Mouse (Mus musculus) midbrain, embryonic 13.5 days (tissue): ENCODE results near the gene Ranbp10. TPM values are rescaled to one million over a fixed set of nuclear protein-coding genes. Genes with fewer than 3 reads are reported as not detected.

Experiments
- ATAC-seq: fragments of 200-750 bp; cut with Nextera tagmentation; 2 replicates; pipeline ENCODE4 v1.8.0; 2017; ENCODE audit warnings: mild to moderate bottlenecking, moderate TSS enrichment, moderate library complexity
- H3K27ac ChIP-seq: fragments of 300-500 bp; sonication (generic); 2 replicates; pipeline ENCODE4 v1.5.1; 2015; ENCODE audit warnings: inconsistent platforms, mild to moderate bottlenecking, moderate library complexity
- H3K27me3 ChIP-seq: fragments of 300-500 bp; sonication (generic); 2 replicates; pipeline ENCODE4 v1.6.1; 2015; ENCODE audit warnings: mild to moderate bottlenecking, inconsistent platforms
- H3K36me3 ChIP-seq: fragments of 300-500 bp; sonication (generic); 2 replicates; pipeline ENCODE4 v1.6.1; 2015; ENCODE audit warnings: mild to moderate bottlenecking, inconsistent platforms
- H3K4me1 ChIP-seq: fragments of 300-500 bp; sonication (generic); replicated peaks from 2 replicates; pipeline ENCODE4 v1.6.1; 2015; ENCODE audit warnings: inconsistent platforms
- H3K4me2 ChIP-seq: fragments of 300-500 bp; sonication (generic); replicated peaks from 2 replicates; pipeline ENCODE4 v1.6.1; 2015; ENCODE audit warnings: moderate library complexity, mild to moderate bottlenecking, inconsistent platforms
- H3K4me3 ChIP-seq: fragments of 300-500 bp; sonication (generic); replicated peaks from 2 replicates; pipeline ENCODE4 v1.5.1; 2015; ENCODE audit warnings: mild to moderate bottlenecking, inconsistent platforms
- H3K9ac ChIP-seq: fragments of 300-500 bp; sonication (generic); replicated peaks from 2 replicates; pipeline ENCODE4 v1.6.1; 2015; ENCODE audit warnings: mild to moderate bottlenecking, inconsistent platforms
- H3K9me3 ChIP-seq: fragments of 300-500 bp; sonication (generic); 2 replicates; pipeline ENCODE4 v1.6.1; 2016; ENCODE audit warnings: mild to moderate bottlenecking, inconsistent platforms
- WGBS: fragments of 180-500 bp; shearing (Covaris S2); methylation state at CpG from one replicate; pipeline ENCODE4 v1.1.7; 2015; 5-methylcytosine and 5-hydroxymethylcytosine counted together
- polyA plus RNA-seq: library from polyadenylated mRNA; unstranded; fragments of >200 nt; fragmentation: Nextera tagmentation; extraction: Ambion mirVana; gene quantifications from 2 replicates; pipeline ENCODE4 v1.2.1, GENCODE M21; 2015

Ranbp10 gene
- polyA plus RNA-seq, 1 experiment from 2014 or later, result 15.9 TPM

DNA sequence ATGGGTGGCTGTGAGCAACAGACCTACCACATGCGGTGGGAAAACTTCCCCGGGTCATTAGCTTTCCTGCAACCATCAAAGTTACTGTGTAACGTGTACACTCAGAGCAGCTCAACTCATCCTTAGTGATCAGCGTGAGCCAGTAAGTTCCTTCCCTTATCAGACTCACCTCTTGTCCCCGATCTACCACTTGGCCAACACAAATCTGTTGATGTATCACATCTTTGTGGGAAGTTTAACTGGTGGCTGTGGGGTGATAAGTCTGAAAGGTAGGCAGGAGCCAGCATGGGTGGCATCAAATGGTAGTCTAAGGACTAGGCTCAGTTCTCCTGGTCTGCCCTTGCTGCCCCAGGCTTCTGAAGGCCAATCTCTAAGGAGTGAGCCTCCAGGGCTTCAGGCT, 95.0 kb downstream of the Ranbp10 start:
- no peaks in the 10 kb centered on the region for H3K9me3 ChIP-seq
- no peak overlapping the region for H3K27ac ChIP-seq
- H3K4me3 ChIP-seq, result no peak overlapping the region
- H3K4me2 ChIP-seq, result no peak overlapping the region
- H3K4me1 ChIP-seq, result no peaks in the 10 kb centered on the region
- ATAC-seq, result no peak
- WGBS, result 96% methylated on average over 5 of the region's 5 CpGs
- H3K27me3 ChIP-seq, result no peaks in the 10 kb centered on the region
- no peak overlapping the region for H3K9ac ChIP-seq
- H3K36me3 ChIP-seq, result peaks cover 18% of the 10 kb centered on the region

DNA sequence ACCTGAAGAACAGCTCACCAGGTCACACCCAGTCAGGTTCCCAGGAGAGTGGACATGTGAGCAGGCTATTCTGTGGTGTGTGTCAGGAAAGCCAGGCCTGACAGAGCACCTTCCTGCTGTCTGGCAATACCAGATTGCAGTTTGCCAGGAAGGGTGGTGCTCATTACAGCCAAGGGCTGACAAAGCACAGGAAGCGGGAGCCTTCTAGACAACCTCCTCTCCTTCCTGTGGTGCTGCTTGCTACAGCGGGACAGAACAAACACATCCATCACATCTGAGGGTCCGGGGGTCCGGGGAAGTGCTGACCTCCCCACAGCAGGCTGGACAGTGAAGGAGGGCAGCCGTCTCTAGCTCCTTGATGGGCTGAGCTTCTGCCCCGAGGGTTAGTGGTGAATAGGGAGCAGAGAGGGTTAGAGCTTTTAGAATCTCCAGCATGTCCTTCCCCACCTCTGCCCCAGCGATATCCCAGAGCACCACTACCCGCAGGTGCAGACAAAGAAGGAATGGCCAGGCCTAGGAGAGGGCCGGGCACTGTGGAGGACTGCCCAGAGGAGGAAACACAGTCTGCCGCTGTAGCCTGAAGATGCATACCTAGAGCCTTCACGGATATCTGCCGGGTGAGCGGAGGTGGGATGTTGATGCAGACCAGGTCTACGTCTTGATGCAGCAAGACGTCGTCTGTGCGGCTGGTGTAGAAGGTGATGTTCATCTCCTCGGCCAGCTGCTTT, 99.6 kb downstream of the Ranbp10 start:
- WGBS, result 93% methylated on average over 18 of the region's 18 CpGs
- no peak overlapping the region for H3K9ac ChIP-seq
- H3K36me3 ChIP-seq, result peaks cover 48% of the 10 kb centered on the region
- no peak overlapping the region for H3K4me2 ChIP-seq
- H3K4me1 ChIP-seq, result no peaks in the 10 kb centered on the region
- ATAC-seq, result no peak
- H3K27ac ChIP-seq, result no peak overlapping the region
- no peaks in the 10 kb centered on the region for H3K27me3 ChIP-seq
- no peaks in the 10 kb centered on the region for H3K9me3 ChIP-seq
- no peak overlapping the region for H3K4me3 ChIP-seq

DNA sequence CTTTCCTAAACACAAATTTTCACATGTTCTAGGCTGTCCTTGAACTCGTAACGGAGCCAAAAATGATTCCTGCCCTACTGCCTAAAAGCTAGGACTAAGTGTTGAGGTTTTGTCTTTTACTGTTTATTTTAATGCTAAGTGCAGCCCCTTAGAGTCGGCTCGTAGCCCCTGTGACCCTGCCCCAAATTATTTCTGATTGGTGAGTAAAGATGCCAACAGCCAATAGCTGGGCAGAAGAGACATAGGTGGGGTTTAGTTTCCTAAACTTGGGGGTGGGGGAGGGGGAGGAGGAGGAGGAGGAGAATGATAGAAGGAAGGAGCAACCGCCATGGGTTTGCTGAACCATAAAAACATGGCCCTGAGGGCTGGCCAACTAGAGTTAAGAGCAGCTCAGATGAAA, 101.4 kb downstream of the Ranbp10 start:
- H3K9ac ChIP-seq, result no peak overlapping the region
- H3K4me1 ChIP-seq, result no peaks in the 10 kb centered on the region
- peaks cover 57% of the 10 kb centered on the region for H3K36me3 ChIP-seq
- ATAC-seq, result no peak
- no peak overlapping the region for H3K4me2 ChIP-seq
- 89% methylated on average over 5 of the region's 5 CpGs for WGBS
- no peaks in the 10 kb centered on the region for H3K9me3 ChIP-seq
- H3K4me3 ChIP-seq, result no peak overlapping the region
- H3K27ac ChIP-seq, result no peak overlapping the region
- H3K27me3 ChIP-seq, result no peaks in the 10 kb centered on the region

DNA sequence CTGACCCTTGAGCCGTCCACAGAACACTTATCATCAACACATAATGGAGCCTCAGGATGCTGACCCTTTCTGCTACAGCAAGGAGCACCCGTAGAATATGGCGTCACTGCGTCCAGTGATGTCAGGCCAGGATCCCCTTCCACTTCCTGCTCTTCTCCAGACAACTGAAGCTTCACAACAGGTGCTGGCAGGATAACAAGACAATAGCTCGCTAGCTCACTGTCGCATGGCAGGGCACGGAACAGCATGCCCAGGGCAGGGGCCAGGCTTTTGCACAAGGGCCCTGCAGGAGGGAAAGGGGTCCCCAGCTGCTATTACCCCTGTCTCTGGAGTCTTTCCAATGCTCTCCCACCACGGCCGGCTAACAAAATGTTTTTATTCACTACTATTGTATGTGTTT, 104.3 kb downstream of the Ranbp10 start:
- H3K4me2 ChIP-seq, result no peak overlapping the region
- H3K4me1 ChIP-seq, result no peaks in the 10 kb centered on the region
- no peaks in the 10 kb centered on the region for H3K27me3 ChIP-seq
- WGBS, result 88% methylated on average over 9 of the region's 9 CpGs
- ATAC-seq, result no peak
- no peak overlapping the region; the same call in 1 of the 2 replicates for H3K27ac ChIP-seq
- H3K9me3 ChIP-seq, result no peaks in the 10 kb centered on the region
- H3K36me3 ChIP-seq, result peaks cover 58% of the 10 kb centered on the region
- H3K9ac ChIP-seq, result no peak overlapping the region
- no peak overlapping the region for H3K4me3 ChIP-seq

DNA sequence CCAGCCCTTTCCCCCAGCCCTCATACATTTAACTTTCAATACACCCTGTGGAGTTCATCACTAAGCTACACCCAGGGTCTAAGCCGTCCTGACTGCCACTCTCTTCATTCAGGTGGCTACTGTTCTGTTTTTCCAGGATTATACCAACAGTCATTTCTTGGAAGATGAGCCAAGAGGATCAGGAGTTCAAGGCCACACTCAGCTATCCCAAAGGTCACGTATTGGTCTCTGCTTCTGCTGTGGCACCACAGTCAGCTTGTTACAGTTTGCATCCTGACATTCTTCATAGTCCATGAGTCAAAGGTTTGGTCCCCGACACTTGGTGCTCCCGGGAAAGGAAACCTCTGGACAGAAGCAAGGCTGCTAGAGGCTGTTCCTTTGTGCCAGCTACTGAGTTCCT, 107.5 kb downstream of the Ranbp10 start:
- ATAC-seq, result no peak
- no peak overlapping the region for H3K27ac ChIP-seq
- H3K9ac ChIP-seq, result no peak overlapping the region
- WGBS, result 87% methylated on average over 4 of the region's 4 CpGs
- H3K27me3 ChIP-seq, result no peaks in the 10 kb centered on the region
- no peaks in the 10 kb centered on the region for H3K4me1 ChIP-seq
- H3K9me3 ChIP-seq, result no peaks in the 10 kb centered on the region
- H3K4me3 ChIP-seq, result no peak overlapping the region
- peaks cover 61% of the 10 kb centered on the region for H3K36me3 ChIP-seq
- no peak overlapping the region for H3K4me2 ChIP-seq

Other genes with a start within 250 kb of the Ranbp10 start
- gene Ripor1, start 222.1 kb downstream of the Ranbp10 start, polyA plus RNA-seq, result 22.6 and 25.9 TPM in 2 replicates
- 135 and 136 TPM in 2 replicates for gene Ctcf, start 190.8 kb downstream of the Ranbp10 start, polyA plus RNA-seq
- gene Agrp, start 190.0 kb downstream of the Ranbp10 start, polyA plus RNA-seq, result 0.80 and 1.1 TPM in 2 replicates
- gene Carmil2, start 141.1 kb downstream of the Ranbp10 start, polyA plus RNA-seq, result 11.0 and 12.5 TPM in 2 replicates
- gene Acd, start 126.2 kb downstream of the Ranbp10 start, polyA plus RNA-seq, result 94.7 and 101 TPM in 2 replicates
- 42.5 and 43.6 TPM in 2 replicates for gene Pard6a, start 126.2 kb downstream of the Ranbp10 start, polyA plus RNA-seq
- gene 4933405L10Rik, start 119.7 kb downstream of the Ranbp10 start, polyA plus RNA-seq, result 0.13 and 0.31 TPM in 2 replicates
- gene Enkd1, start 119.1 kb downstream of the Ranbp10 start, polyA plus RNA-seq, result 14.4 and 15.9 TPM in 2 replicates
- gene Gfod2, start 68.7 kb downstream of the Ranbp10 start, polyA plus RNA-seq, result 90.0 and 92.7 TPM in 2 replicates
- gene Tsnaxip1, start 381 bp upstream of the Ranbp10 start, polyA plus RNA-seq, result 0.36 and 0.58 TPM in 2 replicates
- gene Cenpt, start 25.9 kb upstream of the Ranbp10 start, polyA plus RNA-seq, result 60.9 and 64.9 TPM in 2 replicates
- gene Thap11, start 27.8 kb upstream of the Ranbp10 start, polyA plus RNA-seq, result 58.9 and 62.2 TPM in 2 replicates
- 253 and 263 TPM in 2 replicates for gene Nutf2, start 33.2 kb upstream of the Ranbp10 start, polyA plus RNA-seq
- 54.6 and 56.6 TPM in 2 replicates for gene Edc4, start 53.5 kb upstream of the Ranbp10 start, polyA plus RNA-seq
- 0.49 and 0.75 TPM in 2 replicates for gene Nrn1l, start 66.2 kb upstream of the Ranbp10 start, polyA plus RNA-seq
- gene Pskh1, start 73.1 kb upstream of the Ranbp10 start, polyA plus RNA-seq, result 13.5 and 14.7 TPM in 2 replicates
- gene Ctrl, start 106.5 kb upstream of the Ranbp10 start, polyA plus RNA-seq, result 2.6 and 2.9 TPM in 2 replicates
- 38.7 and 40.3 TPM in 2 replicates for gene Psmb10, start 111.1 kb upstream of the Ranbp10 start, polyA plus RNA-seq
- gene Lcat, start 116.0 kb upstream of the Ranbp10 start, polyA plus RNA-seq, result 0.30 and 0.54 TPM in 2 replicates
- gene Slc12a4, start 138.7 kb upstream of the Ranbp10 start, polyA plus RNA-seq, result 5.2 and 5.6 TPM in 2 replicates
- not detected in 2 replicates for gene Dpep3, start 152.1 kb upstream of the Ranbp10 start, polyA plus RNA-seq
- 19.3 and 23.0 TPM in 2 replicates for gene Dus2, start 164.0 kb upstream of the Ranbp10 start, polyA plus RNA-seq
- not detected in 2 replicates for gene Dpep2nb, start 178.6 kb upstream of the Ranbp10 start, polyA plus RNA-seq
- gene Ddx28, start 184.5 kb upstream of the Ranbp10 start, polyA plus RNA-seq, result 19.1 and 20.6 TPM in 2 replicates
- gene Nfatc3, start 231.5 kb upstream of the Ranbp10 start, polyA plus RNA-seq, result 3.9 and 4.4 TPM in 2 replicates